Mouse (Mus musculus): ENCODE measurements around the gene Bdnf. TPM values are rescaled to one million over a fixed set of nuclear protein-coding genes. Genes with fewer than 3 reads are reported as not detected.

The Bdnf gene
- total and polyA plus RNA-seq, 3 experiments: 0.04 TPM; not detected in 2

DNA sequence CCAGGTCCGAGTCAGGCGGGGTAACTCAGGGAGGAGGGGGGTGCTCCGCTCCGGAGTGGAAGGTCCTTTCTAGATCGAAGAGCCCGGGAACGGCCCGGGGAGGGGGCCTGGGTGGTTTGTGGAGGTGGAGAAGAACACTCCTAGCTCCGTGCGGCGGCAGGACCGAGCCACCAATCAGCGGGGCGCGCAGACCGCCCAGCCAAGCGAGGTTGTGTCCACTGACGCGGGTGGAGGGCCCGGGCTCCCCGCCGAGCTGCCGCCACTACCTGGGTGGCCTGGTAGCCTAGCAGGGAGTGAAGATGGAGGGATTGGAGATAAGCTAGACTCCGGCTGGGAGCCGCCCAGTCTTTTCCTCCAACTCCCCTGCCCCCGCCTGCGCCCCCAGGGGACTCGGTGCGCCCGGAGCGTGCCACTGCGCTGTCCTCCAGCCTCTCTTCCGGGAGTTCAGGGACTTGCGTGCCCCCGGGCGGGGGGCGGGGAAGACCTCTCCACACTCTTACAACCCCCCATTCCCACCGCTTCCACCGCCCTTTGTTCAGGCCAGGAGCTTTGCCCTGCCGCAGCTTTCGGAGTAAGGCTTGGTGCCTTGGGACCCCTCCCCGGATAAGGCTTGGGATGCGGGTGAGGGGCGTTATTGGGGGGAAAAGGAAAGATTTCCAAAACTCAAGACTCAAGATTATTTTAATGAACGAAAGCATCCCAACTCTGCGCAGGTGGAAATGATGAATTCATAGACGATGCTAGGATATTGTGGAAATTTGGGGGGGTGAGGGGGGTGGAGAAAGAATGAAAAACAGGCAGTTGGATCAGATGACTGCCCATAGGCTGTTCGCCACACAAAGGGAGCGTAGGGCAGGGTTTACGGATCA is 3.0 kb downstream of the Bdnf start:
- no peaks in the 10 kb centered on the region for H3K36me3 ChIP-seq (replicated peaks in 1 of 2; ENCODE audit: control insufficient read depth in 1 of 2, insufficient read depth in 1 of 2, low read length in 1 of 2)
- no peak overlapping the region for H3K27ac ChIP-seq (ENCODE audit: insufficient read depth, low read depth)
- no peaks in the 10 kb centered on the region for H3K27me3 ChIP-seq (replicated peaks)
- in situ Hi-C loops (cut with MboI; ENCODE audit: low pct_ligation_motif_present, low pct_unique_long_range_greater_than_20kb, low sequenced_read_pairs) (loop anchor here (25.0 kb wide), 2 partner anchors 790 to 965 kb away; no protein-coding TSS in a partner anchor), dilution Hi-C loops (cut with MboI; ENCODE audit: extremely low pct_ligation_motif_present, extremely low pct_unique_long_range_greater_than_20kb, low sequenced_read_pairs) (no loop called here)
- no peak overlapping the region for H3K9ac ChIP-seq (ENCODE audit: insufficient read depth, low read depth)
- no peaks in the 10 kb centered on the region for H3K9me3 ChIP-seq (replicated peaks; ENCODE audit: low read length)
- no peak for DNase-seq (ENCODE audit: extremely low read depth)
- H3K79me2 ChIP-seq (replicated peaks; ENCODE audit: control insufficient read depth, extremely low read depth, insufficient read depth, poor library complexity, severe bottlenecking): no peaks in the 10 kb centered on the region
- TF ChIP-seq EP300 (IDR thresholded peaks at IDR 0.05; ENCODE audit: low read length): no peak
- no peak for TF ChIP-seq SMC3 (IDR thresholded peaks at IDR 0.05; ENCODE audit: low read depth, low read length)
- no peak for TF ChIP-seq CHD1 (IDR thresholded peaks at IDR 0.05; ENCODE audit: low read depth, low read length)
- no peak for TF ChIP-seq KAT2A (IDR thresholded peaks at IDR 0.05; ENCODE audit: insufficient replicate concordance, low read length)
- no peak for TF ChIP-seq ELF1 (IDR thresholded peaks at IDR 0.05; ENCODE audit: low read depth, low read length)
- TF ChIP-seq ZNF384 (IDR thresholded peaks at IDR 0.05; ENCODE audit: low read depth, low read length): no peak
- no peak for TF ChIP-seq E2F4 (IDR thresholded peaks at IDR 0.05; ENCODE audit: insufficient replicate concordance, low read depth, low read length)
- no peak for TF ChIP-seq PAX5 (IDR thresholded peaks at IDR 0.05; ENCODE audit: low read length)
- TF ChIP-seq MXI1 (IDR thresholded peaks at IDR 0.05; ENCODE audit: low read depth, low read length): no peak
- TF ChIP-seq MEF2A (IDR thresholded peaks at IDR 0.05; ENCODE audit: borderline replicate concordance, low read depth, low read length): no peak
- TF ChIP-seq MYC (IDR thresholded peaks at IDR 0.05; ENCODE audit: low read depth, low read length): no peak
- no peak for TF ChIP-seq RAD21 (IDR thresholded peaks at IDR 0.05; ENCODE audit: low read depth, low read length)
- no peak for TF ChIP-seq MAZ (IDR thresholded peaks at IDR 0.05; ENCODE audit: low read depth, low read length)
- no peak for TF ChIP-seq USF2 (conservative IDR thresholded peaks at IDR 0.05; ENCODE audit: low read depth, low read length)
- TF ChIP-seq POLR2A (IDR thresholded peaks at IDR 0.05; ENCODE audit: low read depth, low read length): no peak
- TF ChIP-seq ZC3H11A (IDR thresholded peaks at IDR 0.05; ENCODE audit: low read depth, low read length): no peak
- no peak for TF ChIP-seq BHLHE40 (IDR thresholded peaks at IDR 0.05; ENCODE audit: low read depth, low read length)
- no peaks in the 10 kb centered on the region for H3K4me1 ChIP-seq (ENCODE audit: control insufficient read depth in 1 of 2, insufficient read depth in 2 of 2)
- H3K4me3 ChIP-seq (replicated peaks in 1 of 3; ENCODE audit: low read depth in 2 of 3, low read length in 2 of 3, poor library complexity in 1 of 3): no peak overlapping the region
- H3K4me2 ChIP-seq (ENCODE audit: insufficient read depth, low read depth, poor library complexity, severe bottlenecking): no peak overlapping the region

DNA sequence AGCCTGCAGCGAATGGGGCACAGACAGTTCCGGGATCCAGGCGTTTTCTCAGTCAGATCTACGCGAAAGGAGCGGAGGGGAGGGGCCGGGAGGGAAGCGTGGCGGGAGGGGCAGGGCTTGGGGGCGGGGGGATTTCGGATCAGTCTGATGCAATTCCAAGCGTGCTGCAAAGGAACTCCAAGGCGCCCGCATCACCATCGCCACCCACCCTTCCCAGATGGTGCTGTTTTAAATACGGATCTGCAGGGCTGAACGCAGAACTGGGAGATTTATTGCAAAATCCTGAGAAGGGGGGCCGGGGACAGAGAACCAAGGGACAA is 3.5 kb downstream of the Bdnf start:
- H3K9me3 ChIP-seq (replicated peaks; ENCODE audit: low read length): no peaks in the 10 kb centered on the region
- in situ Hi-C loops (cut with MboI; ENCODE audit: low pct_ligation_motif_present, low pct_unique_long_range_greater_than_20kb, low sequenced_read_pairs) (loop anchor here (25.0 kb wide), 2 partner anchors 791 to 966 kb away; no protein-coding TSS in a partner anchor), dilution Hi-C loops (cut with MboI; ENCODE audit: extremely low pct_ligation_motif_present, extremely low pct_unique_long_range_greater_than_20kb, low sequenced_read_pairs) (no loop called here)
- H3K4me1 ChIP-seq (ENCODE audit: control insufficient read depth in 1 of 2, insufficient read depth in 2 of 2): no peaks in the 10 kb centered on the region
- H3K79me2 ChIP-seq (replicated peaks; ENCODE audit: control insufficient read depth, extremely low read depth, insufficient read depth, poor library complexity, severe bottlenecking): no peaks in the 10 kb centered on the region
- H3K36me3 ChIP-seq (replicated peaks in 1 of 2; ENCODE audit: control insufficient read depth in 1 of 2, insufficient read depth in 1 of 2, low read length in 1 of 2): no peaks in the 10 kb centered on the region
- no peak for DNase-seq (ENCODE audit: extremely low read depth)
- TF ChIP-seq EP300 (IDR thresholded peaks at IDR 0.05; ENCODE audit: low read length): no peak
- TF ChIP-seq ZMIZ1 (IDR thresholded peaks at IDR 0.05; ENCODE audit: low read depth, low read length): no peak
- no peak for TF ChIP-seq JUND (conservative IDR thresholded peaks at IDR 0.05; ENCODE audit: low read depth, low read length)
- TF ChIP-seq BHLHE40 (IDR thresholded peaks at IDR 0.05; ENCODE audit: low read depth, low read length): no peak
- TF ChIP-seq NRF1 (IDR thresholded peaks at IDR 0.05; ENCODE audit: low read depth, low read length): no peak
- no peak for TF ChIP-seq JUN (IDR thresholded peaks at IDR 0.05; ENCODE audit: insufficient read depth, low read depth, low read length)
- TF ChIP-seq KAT2A (IDR thresholded peaks at IDR 0.05; ENCODE audit: insufficient replicate concordance, low read length): no peak
- no peak for TF ChIP-seq PAX5 (IDR thresholded peaks at IDR 0.05; ENCODE audit: low read length)
- TF ChIP-seq TCF12 (IDR thresholded peaks at IDR 0.05; ENCODE audit: low read depth, low read length): no peak
- no peak for TF ChIP-seq ZNF384 (IDR thresholded peaks at IDR 0.05; ENCODE audit: low read depth, low read length)
- TF ChIP-seq MAX (IDR thresholded peaks at IDR 0.05; ENCODE audit: low read length): no peak
- no peak for TF ChIP-seq ETS1 (conservative IDR thresholded peaks at IDR 0.05; ENCODE audit: low read depth, low read length)
- H3K4me3 ChIP-seq (replicated peaks in 1 of 3; ENCODE audit: low read depth in 2 of 3, low read length in 2 of 3, poor library complexity in 1 of 3): no peak overlapping the region
- no peak overlapping the region for H3K4me2 ChIP-seq (ENCODE audit: insufficient read depth, low read depth, poor library complexity, severe bottlenecking)
- H3K27me3 ChIP-seq (replicated peaks): no peaks in the 10 kb centered on the region
- H3K27ac ChIP-seq (ENCODE audit: insufficient read depth, low read depth): no peak overlapping the region
- H3K9ac ChIP-seq (ENCODE audit: insufficient read depth, low read depth): no peak overlapping the region
